Mouse (Mus musculus) left cerebral cortex, postnatal 25 days (tissue): Measurements from ENCODE around the gene Btbd35f20. TPM values are rescaled to one million over a fixed set of nuclear protein-coding genes. Genes with fewer than 3 reads are reported as not detected.
"Not testable (repeated sequence)": the region's sequence is repeated elsewhere in the genome, so short reads cannot be mapped to it uniquely, and the experiment has no call there.

Experiments
- DNase-seq, 2 experiments: peaks; one replicate each; pipeline ENCODE4 v3.0.0; 2022; ENCODE audit warnings: low spot score in 2 of 2, mixed read lengths in 1 of 2
- intact Hi-C: fragments of 180-260 bp; cut with DNase I; formaldehyde crosslinking; loops from one replicate; pipeline ENCODE4 v1.15.1; 2025
- total RNA-seq, 2 experiments: library from RNA; stranded (reverse); gene quantifications; 2 replicates each; pipeline ENCODE4 v1.2.3; 2021

Btbd35f20 gene
- total RNA-seq: not detected

DNA sequence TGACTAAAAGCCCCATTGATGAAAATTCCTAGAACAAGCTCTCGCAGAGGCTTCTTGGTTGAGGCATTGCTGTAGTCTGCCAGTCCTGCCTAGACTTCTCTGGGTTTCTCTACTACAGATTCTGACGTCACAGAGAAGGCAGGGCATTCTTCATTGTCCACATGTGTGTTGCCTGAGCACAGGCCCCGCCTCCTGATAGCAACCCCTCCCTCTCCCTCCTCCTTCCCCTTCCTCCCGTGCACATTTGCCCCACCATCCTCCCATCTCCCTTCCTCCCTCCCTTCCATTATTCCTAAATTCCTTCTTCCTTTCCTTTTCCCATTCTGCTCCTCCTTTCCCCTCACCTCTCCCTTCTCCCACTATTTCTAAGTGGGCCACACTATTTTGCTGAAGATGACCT, at the start of gene Btbd35f20:
TSS of gene Btbd35f20 (minus strand) at position 101 of the 400 bp plus-strand sequence.
- intact Hi-C loops, DNase-seq: not testable (repeated sequence)

Other genes starting within 250 kb of the Btbd35f20 start
- gene Btbd35f28, start 94.7 kb downstream of the Btbd35f20 start, total RNA-seq: not detected
- not detected for gene Btbd35f17, start 79.4 kb upstream of the Btbd35f20 start, total RNA-seq